Mouse (Mus musculus) kidney, adult 2 months (tissue): ENCODE data around the gene Nkx3-2. TPM values are rescaled to one million over a fixed set of nuclear protein-coding genes. Genes with fewer than 3 reads are reported as not detected.

Source experiments
- DNase-seq: peaks from one replicate; pipeline ENCODE4 v3.0.0; 2021
- H3K27ac ChIP-seq: fragments of 200-500 bp; 2 replicates; pipeline ENCODE4 v1.5.1; 2012; ENCODE audit warnings: low read depth, low read length, control low read depth, inconsistent platforms; ENCODE audit not compliant: insufficient read depth
- H3K27me3 ChIP-seq: fragments of 200-500 bp; replicated peaks from 2 replicates; pipeline ENCODE4 v1.6.1; 2012; ENCODE audit warnings: mild to moderate bottlenecking, moderate library complexity, low read length, inconsistent platforms; ENCODE audit not compliant: control insufficient read depth, insufficient read depth
- H3K36me3 ChIP-seq: fragments of 200-500 bp; 2 replicates; pipeline ENCODE4 v1.6.1; 2012; ENCODE audit warnings: mild to moderate bottlenecking, moderate library complexity, low read length, inconsistent platforms; ENCODE audit not compliant: control insufficient read depth, insufficient read depth
- H3K4me1 ChIP-seq: fragments of 200-500 bp; 2 replicates; pipeline ENCODE4 v1.6.1; 2011; ENCODE audit warnings: low read length; ENCODE audit not compliant: control insufficient read depth, insufficient read depth
- H3K4me3 ChIP-seq: fragments of 200-500 bp; 2 replicates; pipeline ENCODE4 v1.5.1; 2011; ENCODE audit warnings: mild to moderate bottlenecking, low read depth, low read length, control low read depth; ENCODE audit not compliant: insufficient read depth
- CTCF ChIP-seq: fragments of 200-500 bp; conservative IDR thresholded peaks from 2 replicates; pipeline ENCODE4 v1.5.1; 2011; ENCODE audit warnings: low read depth, mild to moderate bottlenecking, control low read depth, low read length, moderate library complexity, mixed read lengths; ENCODE audit not compliant: insufficient read depth, insufficient read length
- POLR2A ChIP-seq: fragments of 200-500 bp; IDR thresholded peaks from one replicate; pipeline ENCODE4 v1.6.1; 2011; ENCODE audit warnings: low read depth, low read length, control low read depth
- WGBS: fragments of 180-500 bp; shearing (Covaris S2); methylation state at CpG from one replicate; pipeline ENCODE4 v1.1.7; 2018; 5-methylcytosine and 5-hydroxymethylcytosine counted together
- polyA plus RNA-seq: library from polyadenylated mRNA; depleted of rRNA; stranded (reverse); fragments of >200 nt; gene quantifications from 2 replicates; pipeline ENCODE4 v1.2.3, GENCODE M21; 2012

The Nkx3-2 gene
- polyA plus RNA-seq, 1 experiment, result not detected

DNA sequence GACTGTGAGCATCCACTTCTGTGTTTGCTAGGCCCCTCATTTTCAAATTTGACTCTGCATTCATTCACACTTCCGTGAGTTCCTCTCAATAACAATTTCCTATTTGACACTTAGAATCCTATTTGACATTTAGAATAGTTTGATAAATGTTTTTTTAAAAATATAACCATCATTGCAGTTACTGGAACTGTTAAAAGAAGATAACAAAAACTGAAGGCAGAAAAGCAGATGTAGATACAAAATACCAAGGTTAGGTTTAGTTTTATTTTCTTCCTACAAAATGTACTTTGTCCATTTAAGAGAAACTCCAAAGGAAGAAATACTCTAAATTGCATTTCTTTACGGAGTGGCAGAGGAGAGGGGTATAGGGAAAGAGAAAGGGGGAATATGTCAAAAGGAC lies 37.3 kb upstream of the Nkx3-2 start:
- WGBS, result 96% methylated on average over 2 of the region's 2 CpGs
- Histone ChIP-seq H3K4me3 (no peak overlapping the region), H3K27me3 (no peaks in the 10 kb centered on the region)

DNA sequence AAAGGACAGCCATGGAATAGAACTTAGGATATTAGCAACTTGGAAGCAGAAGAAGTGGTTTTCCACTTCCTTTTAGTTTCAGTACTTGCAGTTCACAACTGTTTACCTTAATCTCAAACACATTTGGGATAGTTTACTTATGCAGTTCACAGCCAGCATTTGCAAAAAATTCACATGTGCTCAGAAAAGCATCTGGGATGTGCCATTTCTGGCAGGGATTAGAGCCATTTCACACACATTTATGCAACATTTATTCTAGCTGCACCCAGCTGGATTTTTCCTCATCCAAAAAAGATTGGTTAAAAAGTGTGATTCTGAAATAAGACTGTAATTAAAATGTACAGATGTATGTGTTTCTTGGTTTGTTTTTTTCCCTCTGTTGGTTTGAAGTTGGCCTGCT lies 30.1 kb upstream of the Nkx3-2 start:
- TF ChIP-seq POLR2A, result no peak
- TF ChIP-seq CTCF, result no peak
- H3K27me3 ChIP-seq, result no peaks in the 10 kb centered on the region
- peaks cover 6% of the 10 kb centered on the region for H3K36me3 ChIP-seq
- DNase-seq, result no peak
- no peak overlapping the region for H3K4me3 ChIP-seq
- H3K27ac ChIP-seq, result no peak overlapping the region
- no peaks in the 10 kb centered on the region for H3K4me1 ChIP-seq

More for the DNA sequence above, 37.3 kb upstream of the Nkx3-2 start:
- H3K4me1 ChIP-seq, result no peaks in the 10 kb centered on the region
- no peak for DNase-seq
- H3K27ac ChIP-seq, result no peak overlapping the region
- TF ChIP-seq CTCF, result no peak
- no peak for TF ChIP-seq POLR2A
- peaks cover 5% of the 10 kb centered on the region for H3K36me3 ChIP-seq

DNA sequence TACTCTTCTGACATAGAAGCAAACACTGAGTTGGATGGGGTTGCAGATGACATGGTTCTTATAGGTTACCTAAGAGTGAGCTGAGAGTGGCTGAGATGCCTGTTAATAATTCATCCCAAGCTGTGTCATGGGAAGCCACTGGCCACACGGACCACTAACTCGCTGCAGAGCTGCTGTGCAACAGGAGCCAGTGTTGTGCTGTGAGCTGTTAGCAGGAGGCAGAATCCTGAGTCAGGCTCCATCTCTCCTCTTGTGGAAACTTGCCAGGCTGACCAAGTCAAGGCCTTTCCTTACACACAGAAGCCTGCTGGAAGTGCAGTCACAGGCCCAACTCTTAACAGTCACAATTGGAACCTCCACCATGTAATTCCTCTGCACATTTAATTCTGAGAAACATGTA lies 26.2 kb upstream of the Nkx3-2 start:
- DNase-seq, result peak; percentile 30
- no peaks in the 10 kb centered on the region for H3K4me1 ChIP-seq
- H3K27me3 ChIP-seq, result no peaks in the 10 kb centered on the region
- no peak overlapping the region for H3K27ac ChIP-seq
- H3K4me3 ChIP-seq, result no peak overlapping the region
- 51% methylated on average over 2 of the region's 2 CpGs for WGBS
- TF ChIP-seq POLR2A (no peak), CTCF (no peak)
- peaks cover 7% of the 10 kb centered on the region for H3K36me3 ChIP-seq

DNA sequence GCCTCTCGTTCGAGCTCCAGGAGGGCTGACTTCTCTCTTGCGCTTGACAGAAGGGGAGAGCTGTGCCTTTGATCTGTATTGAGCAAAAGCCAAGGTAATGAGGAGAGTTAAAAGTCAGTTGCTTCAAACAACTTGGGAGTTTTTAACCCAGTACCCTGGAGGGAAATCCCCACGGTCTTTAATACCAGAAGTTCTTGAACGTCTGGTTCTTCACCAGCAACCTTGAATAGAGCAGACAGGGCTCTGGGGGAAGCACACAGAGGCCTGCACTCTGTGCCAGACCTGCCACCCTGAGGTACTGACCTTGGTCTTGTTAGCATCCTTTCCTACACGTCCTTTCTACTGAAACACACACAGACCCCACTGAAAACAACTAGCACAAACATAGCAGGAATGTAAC lies 24.6 kb upstream of the Nkx3-2 start:
- H3K36me3 ChIP-seq, result peaks cover 6% of the 10 kb centered on the region
- 77% methylated on average over 6 of the region's 6 CpGs for WGBS
- TF ChIP-seq POLR2A, result no peak
- no peak for TF ChIP-seq CTCF

DNA sequence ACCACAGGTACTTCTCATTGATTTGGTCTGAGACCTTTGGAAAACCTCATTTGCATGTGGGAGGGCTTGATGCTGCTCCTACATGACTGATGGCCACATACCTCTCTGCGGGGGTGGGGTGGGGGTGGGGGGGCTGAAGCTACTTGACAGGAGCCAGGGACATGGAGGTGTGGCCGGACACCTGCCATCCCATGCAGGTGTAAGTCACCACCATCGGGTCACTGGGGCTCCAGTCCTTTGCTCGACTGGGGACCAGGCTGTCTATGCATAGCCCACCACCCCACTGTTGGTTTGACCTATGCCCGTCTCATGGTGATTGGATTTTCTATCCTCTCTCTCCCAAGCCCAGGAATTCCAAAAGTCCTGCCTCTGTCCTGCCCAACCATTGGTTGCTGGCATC lies 17.6 kb upstream of the Nkx3-2 start:
- DNase-seq, result no peak
- H3K4me3 ChIP-seq, result no peak overlapping the region
- H3K4me1 ChIP-seq, result no peaks in the 10 kb centered on the region
- no peaks in the 10 kb centered on the region for H3K27me3 ChIP-seq
- H3K27ac ChIP-seq, result no peak overlapping the region
- TF ChIP-seq CTCF (no peak), POLR2A (no peak)
- peaks cover 2% of the 10 kb centered on the region for H3K36me3 ChIP-seq
- 93% methylated on average over 5 of the region's 5 CpGs for WGBS

More for the DNA sequence above, 24.6 kb upstream of the Nkx3-2 start:
- Histone ChIP-seq H3K4me1 (no peaks in the 10 kb centered on the region), H3K4me3 (no peak overlapping the region), H3K27me3 (no peaks in the 10 kb centered on the region), H3K27ac (no peak overlapping the region)
- no peak for DNase-seq

DNA sequence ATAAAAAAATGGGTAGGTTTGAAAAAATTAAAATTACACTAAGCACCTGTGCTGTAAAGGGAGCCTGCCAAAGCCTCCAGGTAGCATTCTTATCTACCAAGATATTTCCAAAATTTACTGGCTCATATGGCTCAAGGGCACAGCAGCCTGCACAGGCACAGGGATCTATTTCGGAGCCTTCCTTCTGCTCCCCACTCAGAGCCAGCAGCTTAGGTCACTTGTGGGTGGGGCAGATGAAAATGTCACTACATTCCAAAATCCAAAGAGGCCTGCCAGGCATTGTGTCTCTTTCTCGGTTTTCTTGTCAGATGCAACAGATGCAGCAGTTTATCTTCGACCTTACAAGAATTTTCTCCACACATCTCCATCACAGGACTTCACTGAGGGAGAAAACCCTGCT lies 15.7 kb upstream of the Nkx3-2 start:
- no peaks in the 10 kb centered on the region for H3K4me1 ChIP-seq
- DNase-seq, result no peak
- H3K36me3 ChIP-seq, result no peaks in the 10 kb centered on the region
- no peak overlapping the region for H3K27ac ChIP-seq
- WGBS, result 70% methylated on average over 3 of the region's 3 CpGs
- TF ChIP-seq POLR2A (no peak), CTCF (no peak)
- H3K4me3 ChIP-seq, result no peak overlapping the region
- H3K27me3 ChIP-seq, result no peaks in the 10 kb centered on the region

DNA sequence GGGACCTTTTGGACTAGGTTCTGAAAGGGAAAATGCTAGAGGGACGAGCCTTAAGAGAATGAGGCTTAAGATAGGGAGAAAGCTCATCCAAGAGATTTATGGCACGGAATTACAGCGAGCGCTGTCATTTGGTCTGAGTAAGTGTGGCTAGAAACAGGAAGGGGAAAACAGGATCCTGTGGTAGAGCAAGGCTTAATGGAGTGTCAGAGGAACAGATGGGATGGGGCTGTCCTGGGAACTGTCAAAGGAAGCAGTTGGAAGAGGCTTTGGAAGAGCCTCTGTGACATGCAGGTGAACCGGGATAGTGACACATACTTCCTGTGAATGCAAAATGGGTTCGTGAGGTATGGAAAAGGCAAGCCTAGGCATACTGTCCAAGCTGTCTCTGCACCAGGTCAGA lies 11.4 kb upstream of the Nkx3-2 start:
- Histone ChIP-seq H3K27me3 (no peaks in the 10 kb centered on the region), H3K4me1 (no peaks in the 10 kb centered on the region; the same call in 1 of the 2 replicates), H3K36me3 (no peaks in the 10 kb centered on the region), H3K27ac (no peak overlapping the region), H3K4me3 (no peak overlapping the region)
- 21% methylated on average over 6 of the region's 6 CpGs for WGBS
- no peak for TF ChIP-seq CTCF
- DNase-seq, result no peak

DNA sequence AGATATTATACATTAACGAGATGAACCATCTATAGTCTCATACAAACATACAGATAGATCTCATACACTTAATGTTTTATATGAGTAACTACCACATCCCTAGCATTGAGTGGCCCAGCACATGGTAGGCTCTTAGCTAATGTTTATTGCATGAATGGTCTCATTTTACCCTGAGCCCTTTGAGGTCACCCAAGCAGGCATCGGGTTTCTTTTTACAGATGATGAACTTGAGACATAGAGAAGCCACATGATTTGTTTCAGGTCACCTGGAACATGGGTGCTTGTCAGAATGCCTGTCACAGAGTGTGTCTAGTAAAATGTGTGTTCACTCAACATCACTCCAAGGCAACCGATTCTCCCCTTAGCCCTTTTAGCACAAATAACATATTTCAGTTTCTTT lies 11.0 kb upstream of the Nkx3-2 start:
- Histone ChIP-seq H3K27ac (no peak overlapping the region), H3K4me1 (no peaks in the 10 kb centered on the region; the same call in 1 of the 2 replicates), H3K27me3 (no peaks in the 10 kb centered on the region), H3K4me3 (no peak overlapping the region), H3K36me3 (no peaks in the 10 kb centered on the region)
- no peak for TF ChIP-seq POLR2A
- no peak for DNase-seq
- WGBS, result 29% methylated on average over 3 of the region's 3 CpGs
